Mouse (Mus musculus): ENCODE data around the gene Mpc1. TPM values are rescaled to one million over a fixed set of nuclear protein-coding genes. Genes with fewer than 3 reads are reported as not detected.
A peak's percentile ranks its signal among the peaks of the same experiment; 100 is the strongest.

Gene Mpc1
- polyA plus RNA-seq (2015; fragmentation: Nextera tagmentation; extraction: Ambion mirVana), result 192 and 199 TPM in 2 replicates

- under 1% methylated on average over 35 of the region's 35 CpGs for WGBS
- Histone ChIP-seq H3K4me1 (replicated peaks) (peaks cover 5% of the 10 kb centered on the region), H3K9me3 (no peaks in the 10 kb centered on the region), H3K27me3 (replicated peaks) (no peaks in the 10 kb centered on the region), H3K36me3 (no peaks in the 10 kb centered on the region), H3K9ac (peak within 1 kb of the TSS; percentile 79), H3K4me2 (replicated peaks) (peak within 1 kb of the TSS; percentile 97), H3K27ac (peak within 1 kb of the TSS; percentile 96), H3K4me3 (replicated peaks) (peak within 1 kb of the TSS; percentile 78)
- ATAC-seq, result peak; percentile 80
Observed at GRCm38 (mm10) chr17:8282821-8283525, at the start of gene Mpc1. TSS of gene Mpc1 (plus strand) at chr17:8282904.

- WGBS, result 59% methylated on average over 15 of the region's 15 CpGs
Observed at GRCm38 (mm10) chr17:8233618-8234214, 49.0 kb upstream of the Mpc1 start.

GRCm38 (mm10) chr17:8234537-8234936, 48.2 kb upstream of the Mpc1 start:
- no peaks in the 10 kb centered on the region for H3K4me1 ChIP-seq (replicated peaks)
- H3K36me3 ChIP-seq, result no peaks in the 10 kb centered on the region
- H3K9ac ChIP-seq, result no peak overlapping the region
- 88% methylated on average over 4 of the region's 4 CpGs for WGBS
- no peaks in the 10 kb centered on the region for H3K27me3 ChIP-seq (replicated peaks)
- no peaks in the 10 kb centered on the region for H3K9me3 ChIP-seq
- no peak overlapping the region for H3K4me3 ChIP-seq (replicated peaks)
- ATAC-seq, result no peak
- H3K4me2 ChIP-seq (replicated peaks), result no peak overlapping the region
- no peak overlapping the region for H3K27ac ChIP-seq

More at GRCm38 (mm10) chr17:8233618-8234214, 49.0 kb upstream of the Mpc1 start:
- Histone ChIP-seq H3K4me3 (replicated peaks) (no peak overlapping the region), H3K9ac (no peak overlapping the region), H3K4me1 (replicated peaks) (no peaks in the 10 kb centered on the region), H3K27ac (no peak overlapping the region), H3K4me2 (replicated peaks) (no peak overlapping the region), H3K36me3 (no peaks in the 10 kb centered on the region), H3K27me3 (replicated peaks) (no peaks in the 10 kb centered on the region), H3K9me3 (no peaks in the 10 kb centered on the region)
- ATAC-seq, result no peak

- no peaks in the 10 kb centered on the region for H3K4me1 ChIP-seq (replicated peaks)
- no peak within 1 kb of the TSS for H3K27ac ChIP-seq
- no peaks in the 10 kb centered on the region for H3K9me3 ChIP-seq
- H3K27me3 ChIP-seq (replicated peaks), result no peaks in the 10 kb centered on the region
- no peak for ATAC-seq
- no peak within 1 kb of the TSS for H3K4me3 ChIP-seq (replicated peaks)
- no peak within 1 kb of the TSS for H3K9ac ChIP-seq
- no peak within 1 kb of the TSS for H3K4me2 ChIP-seq (replicated peaks)
- H3K36me3 ChIP-seq, result no peaks in the 10 kb centered on the region
- 87% methylated on average over 3 of the region's 3 CpGs for WGBS
Observed at GRCm38 (mm10) chr17:8235743-8236142, 47.0 kb upstream of the Mpc1 start, which contains the start of gene Ccr6. TSS of gene Ccr6 (plus strand) at chr17:8236043.

- no peaks in the 10 kb centered on the region for H3K4me1 ChIP-seq (replicated peaks)
- H3K27me3 ChIP-seq (replicated peaks), result no peaks in the 10 kb centered on the region
- H3K4me2 ChIP-seq (replicated peaks), result no peak overlapping the region
- no peak overlapping the region for H3K27ac ChIP-seq
- H3K36me3 ChIP-seq, result no peaks in the 10 kb centered on the region
- WGBS, result 72% methylated on average over 15 of the region's 15 CpGs
- H3K9ac ChIP-seq, result no peak overlapping the region
- no peak for ATAC-seq
- H3K9me3 ChIP-seq, result no peaks in the 10 kb centered on the region
- H3K4me3 ChIP-seq (replicated peaks), result no peak overlapping the region
Observed at GRCm38 (mm10) chr17:8238012-8238710, 44.5 kb upstream of the Mpc1 start.

- 85% methylated on average over 3 of the region's 3 CpGs for WGBS
- no peak overlapping the region for H3K9ac ChIP-seq
Observed at GRCm38 (mm10) chr17:8239561-8239960, 43.1 kb upstream of the Mpc1 start.

GRCm38 (mm10) chr17:8240517-8240916, 42.2 kb upstream of the Mpc1 start:
- Histone ChIP-seq H3K4me1 (replicated peaks) (0 out of 2 replicates have a peak, but pooled peaks cover 3% of the 10 kb centered on the region), H3K4me2 (replicated peaks) (no peak overlapping the region), H3K27ac (no peak overlapping the region), H3K9ac (no peak overlapping the region), H3K36me3 (no peaks in the 10 kb centered on the region), H3K27me3 (replicated peaks) (no peaks in the 10 kb centered on the region), H3K9me3 (no peaks in the 10 kb centered on the region), H3K4me3 (replicated peaks) (no peak overlapping the region)
- 57% methylated on average over 4 of the region's 4 CpGs for WGBS
- no peak for ATAC-seq

More at GRCm38 (mm10) chr17:8239561-8239960, 43.1 kb upstream of the Mpc1 start:
- ATAC-seq, result no peak
- Histone ChIP-seq H3K36me3 (no peaks in the 10 kb centered on the region), H3K9me3 (no peaks in the 10 kb centered on the region), H3K4me2 (replicated peaks) (no peak overlapping the region), H3K4me3 (replicated peaks) (no peak overlapping the region), H3K27ac (no peak overlapping the region), H3K4me1 (replicated peaks) (0 out of 2 replicates have a peak, but pooled peaks cover 2% of the 10 kb centered on the region), H3K27me3 (replicated peaks) (no peaks in the 10 kb centered on the region)

- Histone ChIP-seq H3K27ac (no peak overlapping the region), H3K9ac (no peak overlapping the region), H3K9me3 (no peaks in the 10 kb centered on the region), H3K4me1 (replicated peaks) (0 out of 2 replicates have a peak, but pooled peaks cover 3% of the 10 kb centered on the region), H3K27me3 (replicated peaks) (no peaks in the 10 kb centered on the region), H3K4me3 (replicated peaks) (no peak overlapping the region), H3K4me2 (replicated peaks) (no peak overlapping the region), H3K36me3 (no peaks in the 10 kb centered on the region)
- ATAC-seq, result no peak
- 75% methylated on average over 12 of the region's 12 CpGs for WGBS
Observed at GRCm38 (mm10) chr17:8241645-8242044, 41.1 kb upstream of the Mpc1 start.

- ATAC-seq, result no peak
- 0 out of 2 replicates have a peak, but pooled peaks cover 3% of the 10 kb centered on the region for H3K4me1 ChIP-seq (replicated peaks)
- no peaks in the 10 kb centered on the region for H3K36me3 ChIP-seq
- H3K27me3 ChIP-seq (replicated peaks), result no peaks in the 10 kb centered on the region
- WGBS, result 80% methylated on average over 11 of the region's 11 CpGs
- H3K9ac ChIP-seq, result no peak overlapping the region
- H3K4me3 ChIP-seq (replicated peaks), result no peak overlapping the region
- H3K27ac ChIP-seq, result no peak overlapping the region
- H3K4me2 ChIP-seq (replicated peaks), result no peak overlapping the region
- H3K9me3 ChIP-seq, result no peaks in the 10 kb centered on the region
Observed at GRCm38 (mm10) chr17:8242186-8242585, 40.5 kb upstream of the Mpc1 start.

- Histone ChIP-seq H3K9ac (no peak overlapping the region), H3K27ac (no peak overlapping the region), H3K9me3 (no peaks in the 10 kb centered on the region), H3K4me3 (replicated peaks) (no peak overlapping the region), H3K36me3 (no peaks in the 10 kb centered on the region), H3K27me3 (replicated peaks) (no peaks in the 10 kb centered on the region), H3K4me2 (replicated peaks) (no peak overlapping the region), H3K4me1 (replicated peaks) (0 out of 2 replicates have a peak, but pooled peaks cover 3% of the 10 kb centered on the region)
- 60% methylated on average over 2 of the region's 2 CpGs for WGBS
- ATAC-seq, result no peak
Observed at GRCm38 (mm10) chr17:8244124-8244523, 38.6 kb upstream of the Mpc1 start.

GRCm38 (mm10) chr17:8246102-8246754, 36.5 kb upstream of the Mpc1 start:
- H3K27ac ChIP-seq, result peak overlapping the region; percentile 17
- ATAC-seq, result peak; percentile 69
- H3K4me1 ChIP-seq (replicated peaks), result 0 out of 2 replicates have a peak, but pooled peaks cover 3% of the 10 kb centered on the region
- H3K4me3 ChIP-seq (replicated peaks), result no peak overlapping the region
- 0 out of 2 replicates have a peak overlapping the region, but pooled peaks have one; percentile 6 for H3K4me2 ChIP-seq (replicated peaks)
- WGBS, result 53% methylated on average over 4 of the region's 4 CpGs
- H3K9ac ChIP-seq, result no peak overlapping the region
- no peaks in the 10 kb centered on the region for H3K27me3 ChIP-seq (replicated peaks)
- no peaks in the 10 kb centered on the region for H3K36me3 ChIP-seq
- no peaks in the 10 kb centered on the region for H3K9me3 ChIP-seq

GRCm38 (mm10) chr17:8251704-8252103, 31.0 kb upstream of the Mpc1 start:
- 92% methylated on average over 7 of the region's 7 CpGs for WGBS
- no peak for ATAC-seq

More at GRCm38 (mm10) chr17:8251704-8252103, 31.0 kb upstream of the Mpc1 start:
- Histone ChIP-seq H3K9ac (no peak overlapping the region), H3K36me3 (no peaks in the 10 kb centered on the region), H3K27me3 (replicated peaks) (no peaks in the 10 kb centered on the region), H3K4me3 (replicated peaks) (no peak overlapping the region), H3K4me2 (replicated peaks) (no peak overlapping the region), H3K4me1 (replicated peaks) (no peaks in the 10 kb centered on the region), H3K9me3 (no peaks in the 10 kb centered on the region), H3K27ac (no peak overlapping the region)

Data from intestine, embryonic 15.5 days (tissue).